Comparison of ENCODE assay signal across 9 mouse cellular contexts in genomic region chr12:91685674-91686290, GRCm38 (mm10).
DNase-seq lines count a peak whose midpoint lies in the region; ATAC-seq and TF ChIP-seq lines count a peak whose summit lies in the region.
"Had no signal": no experiment of that assay in that cellular context is flagged by ENCODE, and none has a peak within 500 bp of the region (broad histone marks: within the 10 kb centered on the region; RNA-seq: fewer than 3 reads in every experiment).

No protein-coding gene starts in this region.

- TF ChIP-seq POLR2A in heart, adult 2 months (IDR thresholded peaks at IDR 0.05; ENCODE audit: insufficient read depth, low read depth, low read length) = no peak

- peak overlapping the region; percentile 29; the same call in 1 of the 2 replicates for H3K4me2 ChIP-seq in heart, embryonic 15.5 days
- H3K4me2 ChIP-seq in embryonic facial prominence, embryonic 13.5 days = peak overlapping the region; percentile 55
- peak overlapping the region; percentile 57 for H3K4me2 ChIP-seq in limb, embryonic 13.5 days (replicated peaks)

- no peaks in the 10 kb centered on the region for H3K79me2 ChIP-seq in heart, adult 2 months (replicated peaks; ENCODE audit: control insufficient read depth, insufficient read depth, low read length)

- H3K4me1 ChIP-seq in heart, embryonic 15.5 days (replicated peaks) = peaks cover 27% of the 10 kb centered on the region
- H3K4me1 ChIP-seq in heart, adult 2 months (ENCODE audit: control insufficient read depth, insufficient read depth, low read length) = peaks cover 9% of the 10 kb centered on the region; the same call in 1 of the 2 replicates
- H3K4me1 ChIP-seq in embryonic facial prominence, embryonic 13.5 days = peaks cover 31% of the 10 kb centered on the region
- peaks cover 33% of the 10 kb centered on the region for H3K4me1 ChIP-seq in limb, embryonic 13.5 days

- WGBS in heart, embryonic 15.5 days = 29% methylated on average over 13 of the region's 13 CpGs
- 48% methylated on average over 13 of the region's 13 CpGs for WGBS in heart, adult 2 months
- WGBS in embryonic facial prominence, embryonic 13.5 days = 7% methylated on average over 13 of the region's 13 CpGs
- WGBS in limb, embryonic 13.5 days = 4% methylated on average over 13 of the region's 13 CpGs

- no peak for DNase-seq in heart, adult 2 months
- DNase-seq in retina, embryonic 14.5 days (ENCODE audit: low spot score) = peak; percentile 67
- DNase-seq in cerebellum, adult 9-11 months = no peak
- DNase-seq in frontal cortex, adult 2 months (ENCODE audit: extremely low spot score in 1 of 2, low spot score in 1 of 2) = no peak
- DNase-seq in cerebellum, adult 18-20 months = no peak
- DNase-seq: kidney, adult 18-20 months had no signal

- no peak overlapping the region for H3K9ac ChIP-seq in heart, embryonic 15.5 days
- H3K9ac ChIP-seq in heart, adult 2 months (ENCODE audit: low read depth, low read length) = no peak overlapping the region
- peak overlapping the region; percentile 32; the same call in 1 of the 2 replicates for H3K9ac ChIP-seq in embryonic facial prominence, embryonic 13.5 days
- peak overlapping the region; percentile 50 for H3K9ac ChIP-seq in limb, embryonic 13.5 days

- no peak overlapping the region for H3K27ac ChIP-seq in heart, embryonic 15.5 days
- H3K27ac ChIP-seq in heart, adult 2 months = no peak overlapping the region
- H3K27ac ChIP-seq in embryonic facial prominence, embryonic 13.5 days = peak overlapping the region; percentile 69
- no peak overlapping the region for H3K27ac ChIP-seq in limb, embryonic 13.5 days

- ATAC-seq in heart, embryonic 15.5 days (replicated peaks; ENCODE audit: insufficient number of reproducible peaks, insufficient read depth, low FRiP score, low read depth) = no peak
- ATAC-seq in embryonic facial prominence, embryonic 13.5 days (ENCODE audit: insufficient number of reproducible peaks, insufficient read depth, low FRiP score, low TSS enrichment, low read depth) = peak; percentile 39; the same call in 1 of the 2 replicates
- ATAC-seq in limb, embryonic 13.5 days (ENCODE audit: low FRiP score, low read depth) = peak; percentile 64

- intact Hi-C loops in heart, adult 2 months (cut with DNase I) = no loop called here

- no peaks in the 10 kb centered on the region for H3K9me3 ChIP-seq in heart, embryonic 15.5 days (replicated peaks)
- no peaks in the 10 kb centered on the region for H3K9me3 ChIP-seq in embryonic facial prominence, embryonic 13.5 days
- H3K9me3 ChIP-seq in limb, embryonic 13.5 days = no peaks in the 10 kb centered on the region

- no peak for TF ChIP-seq EP300 in heart, adult 2 months (IDR thresholded peaks at IDR 0.05; ENCODE audit: insufficient read depth, low read depth, low read length)

- no peak for TF ChIP-seq CTCF in heart, adult 2 months (IDR thresholded peaks at IDR 0.05)

- peaks cover 9% of the 10 kb centered on the region; the same call in 1 of the 2 replicates for H3K27me3 ChIP-seq in heart, embryonic 15.5 days
- H3K27me3 ChIP-seq in heart, adult 2 months (ENCODE audit: control insufficient read depth, insufficient read depth, low read length) = no peaks in the 10 kb centered on the region
- no peaks in the 10 kb centered on the region for H3K27me3 ChIP-seq in embryonic facial prominence, embryonic 13.5 days
- no peaks in the 10 kb centered on the region for H3K27me3 ChIP-seq in limb, embryonic 13.5 days

- H3K4me3 ChIP-seq in heart, embryonic 15.5 days = 0 out of 2 replicates have a peak overlapping the region, but pooled peaks have one; percentile 13
- no peak overlapping the region for H3K4me3 ChIP-seq in heart, adult 2 months
- H3K4me3 ChIP-seq in embryonic facial prominence, embryonic 13.5 days = peak overlapping the region; percentile 29
- peak overlapping the region; percentile 35 for H3K4me3 ChIP-seq in limb, embryonic 13.5 days

- no peaks in the 10 kb centered on the region for H3K36me3 ChIP-seq in heart, embryonic 15.5 days
- no peaks in the 10 kb centered on the region for H3K36me3 ChIP-seq in heart, adult 2 months (ENCODE audit: control insufficient read depth, insufficient read depth, low read length)
- no peaks in the 10 kb centered on the region for H3K36me3 ChIP-seq in embryonic facial prominence, embryonic 13.5 days
- no peaks in the 10 kb centered on the region for H3K36me3 ChIP-seq in limb, embryonic 13.5 days

Comparison
In these comparisons a context has a peak if more than half of its experiments do, and no peak if none do; other contexts are left out.
1. H3K9ac ChIP-seq: peak in embryonic facial prominence, embryonic 13.5 days (single experiment) and limb, embryonic 13.5 days (single experiment); none in heart, embryonic 15.5 days (single experiment) and heart, adult 2 months (single experiment).
2. Peak in every context shown above with its lines, with median percentiles within 50 percentile points of each other: H3K4me2 ChIP-seq.